Mouse (Mus musculus): ENCODE measurements at regions not wholly inside any gene's neighbourhood (a gene's known extent, or its start where the extent isn't known, plus 50 kb on each side); places are given as distances from the start of the nearest gene placed in this dataset.

DNA sequence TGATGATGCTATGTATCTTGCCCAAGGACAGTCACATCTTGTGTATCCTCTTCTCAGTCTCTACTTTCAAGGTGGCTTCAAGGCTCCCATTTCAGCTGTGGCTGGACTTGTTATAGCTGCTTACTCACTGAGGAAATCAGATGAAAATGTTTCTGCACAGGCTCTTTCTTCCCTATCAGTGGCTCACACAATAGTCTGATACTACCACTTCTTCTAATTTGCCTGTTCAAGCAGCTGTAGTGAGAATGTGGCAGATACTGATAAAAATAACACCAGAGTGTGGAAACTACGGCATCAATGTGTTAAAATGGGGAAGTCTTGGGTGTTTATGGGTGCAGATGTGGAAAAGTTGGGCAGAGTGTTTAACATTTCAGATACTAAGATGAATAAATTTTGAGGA lies 145.9 kb upstream of the Tusc1 start:
- peak; percentile 98 for ATAC-seq (replicated peaks; ENCODE audit: low FRiP score, poor library complexity, severe bottlenecking)

DNA sequence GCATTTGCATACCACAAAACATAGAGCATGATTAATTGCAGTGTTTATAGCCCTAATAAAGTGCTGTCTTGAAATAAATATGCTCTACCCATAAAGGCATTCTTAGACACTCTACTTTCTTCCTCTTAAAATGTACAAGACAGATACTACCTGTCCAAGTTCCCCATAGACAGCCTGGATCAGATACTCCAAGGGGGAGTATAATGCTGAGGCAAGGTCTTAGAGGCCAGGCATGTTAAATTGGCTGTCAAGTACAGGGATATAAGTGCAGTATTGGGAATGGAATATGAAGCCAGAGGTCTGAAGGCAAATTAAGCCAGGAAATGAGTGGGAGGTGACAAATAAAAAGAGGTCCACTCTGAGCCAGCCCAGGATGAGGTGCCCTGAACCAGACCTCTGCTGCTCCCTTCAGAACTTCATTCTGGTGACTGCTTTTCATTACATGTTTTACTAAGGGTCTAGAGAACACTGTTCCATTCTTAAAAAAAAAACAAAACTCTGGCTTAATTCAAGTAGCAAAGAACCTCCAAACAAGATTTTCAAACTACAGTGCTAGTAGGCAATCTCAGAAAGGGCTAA lies 142.0 kb upstream of the Tusc1 start:
- ATAC-seq (replicated peaks; ENCODE audit: low FRiP score, poor library complexity, severe bottlenecking): no peak

DNA sequence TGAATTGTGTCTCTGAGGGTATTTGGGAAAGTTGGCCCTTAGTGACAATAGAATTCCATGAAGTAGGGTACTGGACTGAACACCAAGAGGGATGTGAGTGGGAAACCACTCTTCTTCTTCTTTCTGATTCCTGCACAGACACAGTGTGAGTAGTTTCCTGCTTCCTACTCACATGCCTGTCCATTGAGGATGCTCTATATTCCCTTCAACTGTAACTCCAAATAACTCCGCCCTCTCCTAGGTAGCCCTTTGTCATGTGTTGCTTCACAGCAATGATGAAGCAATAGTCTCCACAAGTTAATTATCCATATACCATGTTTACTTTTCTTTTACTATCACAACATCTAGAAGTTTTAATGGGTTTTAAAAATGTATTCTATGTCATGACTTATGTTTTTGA lies 132.7 kb upstream of the Tusc1 start:
- ATAC-seq (replicated peaks; ENCODE audit: low FRiP score, poor library complexity, severe bottlenecking): no peak

DNA sequence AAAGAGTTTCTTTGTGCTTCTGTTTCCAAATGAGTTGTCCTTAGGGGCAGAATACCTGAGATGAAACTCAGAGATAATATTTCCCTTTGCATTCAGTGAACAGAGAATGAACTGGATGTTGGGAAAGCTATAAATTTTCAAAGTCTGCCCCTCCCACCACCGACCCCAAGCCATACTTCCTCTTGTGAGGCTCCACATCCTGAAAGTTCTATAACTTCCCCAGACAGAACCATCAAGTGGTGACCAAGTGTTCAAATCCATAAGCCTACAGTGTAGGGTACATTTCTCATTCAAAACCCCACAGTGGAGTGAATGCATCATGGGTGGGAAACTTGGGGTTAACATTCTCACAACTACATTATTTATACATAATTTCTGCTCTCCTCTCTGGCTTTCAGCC lies 132.1 kb upstream of the Tusc1 start:
- ATAC-seq (replicated peaks; ENCODE audit: low FRiP score, poor library complexity, severe bottlenecking): no peak

DNA sequence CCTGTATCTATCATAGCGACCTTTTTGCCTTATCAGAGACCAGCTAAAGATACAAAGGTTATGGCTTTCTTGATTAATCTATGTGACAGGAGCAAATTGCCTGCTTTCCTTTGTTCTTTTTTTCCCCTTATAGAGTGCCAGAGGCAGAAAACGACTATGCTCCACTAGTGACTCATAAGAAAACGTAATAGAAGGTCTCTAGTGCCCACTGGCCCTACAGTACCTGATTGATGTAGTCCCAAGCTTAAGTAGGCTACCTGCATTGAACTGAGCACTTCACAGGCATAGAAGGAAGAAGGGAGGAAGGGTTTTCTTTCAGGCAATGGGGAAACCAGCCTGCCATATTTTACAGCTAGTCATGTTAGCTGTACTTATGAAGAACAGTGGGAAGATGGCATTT lies 116.0 kb upstream of the Tusc1 start:
- no peak for ATAC-seq (replicated peaks; ENCODE audit: low FRiP score, poor library complexity, severe bottlenecking)

DNA sequence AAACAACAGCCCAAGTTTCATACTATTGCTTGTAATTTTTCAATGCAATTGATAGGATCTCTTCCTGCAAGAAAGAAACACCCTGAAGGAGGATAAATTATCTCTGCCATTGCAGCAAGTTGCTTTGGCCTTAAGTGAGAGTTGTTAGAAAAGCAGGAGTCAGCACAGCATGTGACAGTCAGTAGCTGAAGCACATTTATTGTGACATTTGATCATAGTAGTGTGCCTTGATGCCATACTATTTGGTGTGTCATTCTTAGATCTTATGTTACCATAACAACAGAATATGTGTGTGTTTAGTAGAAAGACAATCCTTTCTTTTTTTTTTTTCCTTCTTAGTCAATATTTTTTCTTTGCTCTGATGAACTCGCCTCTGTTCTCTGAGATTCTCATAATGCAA lies 115.5 kb upstream of the Tusc1 start:
- no peak for ATAC-seq (replicated peaks; ENCODE audit: low FRiP score, poor library complexity, severe bottlenecking)

DNA sequence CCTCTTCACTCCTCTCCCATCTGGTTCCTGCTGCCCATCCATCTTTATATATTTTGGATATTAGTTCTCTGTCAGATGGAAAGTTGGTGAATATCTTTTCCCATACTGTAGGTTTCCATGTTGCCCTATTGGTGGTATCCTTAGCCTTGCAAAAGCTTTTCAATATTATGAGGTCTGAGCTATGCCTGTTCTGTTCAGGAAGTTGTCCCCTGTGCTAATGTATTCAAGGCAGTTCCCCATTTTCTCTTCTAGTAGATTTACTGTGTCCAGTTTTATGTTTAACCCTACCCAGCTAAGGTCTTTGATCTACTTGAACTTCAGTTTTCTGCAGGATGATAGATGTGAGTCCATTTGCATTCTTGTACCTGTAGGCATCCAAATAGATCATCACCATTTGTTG lies 109.4 kb upstream of the Tusc1 start:
- ATAC-seq (replicated peaks; ENCODE audit: low FRiP score, poor library complexity, severe bottlenecking): no peak

DNA sequence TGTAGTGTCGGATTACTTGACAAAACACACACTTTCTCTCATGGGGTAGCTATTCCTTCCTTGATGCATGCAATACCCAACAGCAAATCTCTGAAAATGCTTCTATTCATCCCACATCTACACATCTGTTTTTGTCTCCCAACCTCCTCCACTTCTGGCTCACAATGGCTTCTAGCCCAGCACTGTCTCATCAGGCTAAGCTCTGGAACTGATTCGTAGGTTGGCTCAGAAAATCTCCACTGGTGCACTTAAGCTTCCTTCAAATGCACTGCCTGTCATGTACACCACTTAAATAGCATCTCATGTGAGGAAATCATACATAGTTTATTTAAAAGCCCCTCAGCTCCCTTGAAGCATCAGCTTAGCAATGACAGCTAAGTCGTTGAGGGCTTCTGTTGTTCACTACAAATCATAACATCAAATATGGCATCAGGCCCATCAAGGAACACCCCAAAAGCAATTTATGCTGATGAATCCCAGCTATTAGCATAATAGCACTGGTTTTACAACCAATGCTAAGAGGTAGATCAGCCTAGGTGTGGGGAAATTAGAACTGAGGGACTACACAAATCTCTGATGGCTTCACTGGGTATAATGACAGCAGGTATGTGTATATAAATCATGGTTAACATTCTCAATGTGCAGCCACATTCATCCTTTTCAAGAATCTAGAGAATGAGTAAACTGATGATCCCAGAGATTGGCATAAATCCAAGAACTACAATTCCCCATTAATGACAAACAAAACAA lies 103.5 kb upstream of the Tusc1 start:
- ATAC-seq (replicated peaks; ENCODE audit: low FRiP score, poor library complexity, severe bottlenecking): no peak

DNA sequence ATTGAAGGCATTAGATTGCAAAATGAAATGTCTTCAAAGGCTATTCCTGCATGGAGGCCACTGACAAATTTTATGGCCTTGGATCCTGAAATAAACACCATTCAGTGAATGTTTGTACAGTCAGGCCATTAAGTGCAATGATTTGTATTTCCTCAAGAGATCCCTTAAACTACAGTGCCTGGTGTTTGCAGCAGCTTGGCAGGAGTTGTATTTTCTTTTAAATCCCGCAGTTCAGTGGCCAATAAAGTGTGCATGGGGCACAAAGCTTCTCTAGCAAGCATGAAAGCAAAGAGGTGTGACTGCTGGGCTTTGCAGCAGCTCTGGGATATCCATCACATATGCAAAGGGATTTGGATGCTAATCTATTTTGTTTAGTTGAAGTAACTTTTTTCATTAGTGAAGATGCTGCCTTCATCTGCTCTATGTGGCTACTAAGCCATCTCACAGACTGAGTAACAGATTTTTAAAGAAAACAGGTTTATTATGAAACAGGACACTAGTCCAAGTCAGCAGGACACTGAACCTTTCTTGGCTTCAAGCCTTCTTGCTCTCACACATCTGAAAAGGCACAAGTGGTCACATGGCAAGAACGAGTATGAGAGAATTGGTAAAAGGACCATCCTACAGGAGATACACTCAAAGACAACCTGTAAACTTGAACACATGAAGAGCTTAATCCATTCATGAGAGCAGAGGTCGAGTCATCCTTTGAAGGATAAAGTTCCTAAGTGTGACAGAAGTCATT lies 102.2 kb upstream of the Tusc1 start:
- ATAC-seq (replicated peaks; ENCODE audit: low FRiP score, poor library complexity, severe bottlenecking): no peak

DNA sequence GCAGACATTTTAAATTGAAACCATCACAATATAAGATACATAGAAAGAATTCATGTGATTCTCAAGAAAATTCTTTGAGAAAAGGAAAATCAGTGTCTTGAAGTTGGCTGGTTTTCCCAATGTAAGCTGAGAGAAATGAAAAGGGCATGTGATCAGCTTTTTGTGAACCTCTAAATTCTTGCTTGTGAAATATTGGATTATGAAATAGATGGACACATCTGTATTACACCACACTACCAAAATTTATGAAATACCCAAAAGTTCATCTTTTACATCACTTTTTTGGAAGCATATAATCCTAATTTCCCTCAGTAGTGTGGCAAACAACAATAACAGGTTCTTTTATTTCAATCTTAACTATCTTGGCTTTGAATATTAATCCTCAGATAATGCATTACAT lies 77.4 kb upstream of the Tusc1 start:
- no peak for ATAC-seq (replicated peaks; ENCODE audit: low FRiP score, poor library complexity, severe bottlenecking)

DNA sequence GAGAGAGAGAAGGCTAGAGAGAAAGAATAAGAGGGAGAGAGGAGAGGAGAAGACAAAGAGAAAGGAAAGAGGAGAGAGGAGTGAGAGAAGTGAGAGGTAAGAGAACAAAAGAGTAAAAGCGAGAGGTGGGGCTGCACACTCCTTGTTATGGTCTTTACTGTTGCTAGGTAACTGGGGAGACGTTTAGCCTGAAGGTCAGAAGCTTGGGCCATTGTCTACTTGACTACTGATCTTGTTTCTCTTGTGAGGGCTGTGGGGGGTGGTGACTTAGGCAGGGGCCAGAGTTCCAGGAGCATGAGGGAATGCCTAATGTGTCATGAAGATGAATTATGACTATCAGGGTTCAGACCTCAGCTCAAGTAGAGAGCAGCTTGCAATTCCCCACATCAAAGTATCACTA lies 71.6 kb upstream of the Tusc1 start:
- no peak for ATAC-seq (replicated peaks; ENCODE audit: low FRiP score, poor library complexity, severe bottlenecking)

DNA sequence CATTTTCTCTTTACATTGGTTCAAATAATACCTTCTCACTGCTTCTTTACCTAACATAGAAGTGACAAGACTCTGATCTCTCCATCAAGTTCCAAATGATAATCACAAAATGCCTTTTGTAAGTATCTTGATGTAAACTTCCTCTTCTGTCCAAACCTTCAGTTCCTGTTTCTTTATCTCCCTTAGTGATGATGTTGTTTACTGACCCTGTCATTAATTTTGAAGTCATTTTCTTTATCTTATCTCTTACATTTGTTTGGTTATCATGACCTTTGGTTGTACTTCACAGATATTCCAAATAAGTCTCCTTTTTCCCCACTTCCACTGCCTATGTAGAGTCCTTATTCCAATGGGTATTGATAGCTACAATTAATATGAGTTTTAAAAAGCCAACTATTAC lies 65.3 kb upstream of the Tusc1 start:
- ATAC-seq (replicated peaks; ENCODE audit: low FRiP score, poor library complexity, severe bottlenecking): no peak
